Mouse (Mus musculus) heart, embryonic 14.5 days (tissue): ENCODE measurements around the gene Acbd7. TPM values are rescaled to one million over a fixed set of nuclear protein-coding genes. Genes with fewer than 3 reads are reported as not detected.

Experiments
- ATAC-seq: fragments of 200-750 bp; cut with Nextera tagmentation; 2 replicates; pipeline ENCODE4 v1.8.0; 2017; ENCODE audit warnings: low read depth, moderate TSS enrichment; ENCODE audit not compliant: insufficient number of reproducible peaks, insufficient read depth, low FRiP score
- H3K27ac ChIP-seq, 2 experiments: fragments of 200-500 bp in 1 of 2; fragments of 300-500 bp in 1 of 2; sonication (generic) in 1 of 2; replicated peaks in 1 of 2; 2 replicates each; pipeline ENCODE4 v1.5.1; 2012 to 2014; ENCODE audit warnings: low read depth in 2 of 2, low read length in 2 of 2, control low read depth in 1 of 2, mild to moderate bottlenecking in 1 of 2, mixed read lengths in 1 of 2; ENCODE audit not compliant: control insufficient read depth in 1 of 2, insufficient read depth in 1 of 2
- H3K27me3 ChIP-seq: fragments of 300-500 bp; sonication (generic); 2 replicates; pipeline ENCODE4 v1.6.1; 2014; ENCODE audit warnings: mild to moderate bottlenecking, low read length, control low read depth; ENCODE audit not compliant: control insufficient read depth, insufficient read depth
- H3K36me3 ChIP-seq: fragments of 300-500 bp; sonication (generic); 2 replicates; pipeline ENCODE4 v1.6.1; 2014; ENCODE audit warnings: mild to moderate bottlenecking, control low read depth, low read length, mixed read lengths; ENCODE audit not compliant: control insufficient read depth, insufficient read depth
- H3K4me1 ChIP-seq, 2 experiments: fragments of 200-500 bp in 1 of 2; fragments of 300-500 bp in 1 of 2; sonication (generic) in 1 of 2; 2 replicates each; pipeline ENCODE4 v1.6.1; 2012 to 2014; ENCODE audit warnings: low read length in 2 of 2, control low read depth in 1 of 2, mixed read lengths in 1 of 2; ENCODE audit not compliant: control insufficient read depth in 2 of 2, insufficient read depth in 2 of 2
- H3K4me2 ChIP-seq: fragments of 300-500 bp; sonication (generic); 2 replicates; pipeline ENCODE4 v1.6.1; 2014; ENCODE audit warnings: mild to moderate bottlenecking, low read length
- H3K4me3 ChIP-seq, 2 experiments: fragments of 200-500 bp in 1 of 2; fragments of 300-500 bp in 1 of 2; sonication (generic) in 1 of 2; 2 replicates each; pipeline ENCODE4 v1.5.1; 2012 to 2014; ENCODE audit warnings: low read length in 2 of 2, mild to moderate bottlenecking in 2 of 2, control low read depth in 1 of 2, low read depth in 1 of 2, moderate library complexity in 1 of 2; ENCODE audit not compliant: control insufficient read depth in 1 of 2, insufficient read depth in 1 of 2
- H3K9ac ChIP-seq: fragments of 300-500 bp; sonication (generic); 2 replicates; pipeline ENCODE4 v1.6.1; 2014; ENCODE audit warnings: mild to moderate bottlenecking, low read length
- H3K9me3 ChIP-seq: fragments of 300-500 bp; sonication (generic); 2 replicates; pipeline ENCODE4 v1.6.1; 2016; ENCODE audit warnings: low read length, control low read depth; ENCODE audit not compliant: control insufficient read depth
- WGBS: fragments of 180-500 bp; shearing (Covaris S2); extraction: QIAGEN DNeasy Blood & Tissue Kit; methylation state at CpG from one replicate; pipeline ENCODE4 v1.1.7; 2014; 5-methylcytosine and 5-hydroxymethylcytosine counted together
- polyA plus RNA-seq: library from polyadenylated mRNA; unstranded; fragments of >200 nt; fragmentation: Nextera tagmentation; extraction: Ambion mirVana; gene quantifications from 2 replicates; pipeline ENCODE4 v1.2.1, GENCODE M21; 2014

Acbd7 gene
- 0.70 and 0.85 TPM in 2 replicates for polyA plus RNA-seq

- peak within 1 kb of the TSS; percentile 44 for H3K9ac ChIP-seq
- peak within 1 kb of the TSS; percentile 30 to 36 for H3K4me3 ChIP-seq
- no peak for ATAC-seq
- H3K27me3 ChIP-seq: peaks cover 3% of the 10 kb centered on the region; the same call in 1 of the 2 replicates
- H3K36me3 ChIP-seq: no peaks in the 10 kb centered on the region
- peak within 1 kb of the TSS; percentile 68 for H3K4me2 ChIP-seq
- H3K4me1 ChIP-seq: peaks cover 6 to 13% of the 10 kb centered on the region in 2 experiments
- H3K27ac ChIP-seq: no peak within 1 kb of the TSS
- H3K9me3 ChIP-seq: no peaks in the 10 kb centered on the region
- 6% methylated on average over 20 of the region's 20 CpGs for WGBS
Measured at GRCm38 (mm10) chr2:3335611-3336301, at the start of gene Acbd7. Gene Acbd7 (plus strand): TSS chr2:3336168.

DNA sequence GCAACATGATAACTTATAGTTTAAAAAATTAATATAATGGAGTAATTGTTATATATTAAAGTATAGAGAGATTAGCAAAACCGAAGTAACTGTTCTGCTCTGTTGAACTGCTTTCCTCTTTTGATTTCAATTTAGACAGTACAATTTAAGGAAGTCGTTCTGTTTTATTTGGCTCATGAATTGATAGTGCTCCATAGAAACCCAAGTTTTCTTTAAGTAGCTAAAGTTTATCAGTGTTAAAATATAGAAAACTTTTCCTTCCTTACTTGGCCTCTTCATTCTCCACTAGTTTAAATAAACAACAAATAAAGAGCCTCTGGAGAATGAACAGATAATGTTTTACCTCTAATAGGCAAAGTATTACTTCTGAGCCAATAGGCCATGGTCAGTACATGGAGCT, 49.7 kb upstream of the Acbd7 start:
- peak overlapping the region in 1 of 2 experiments; percentile 98; a peak in 1 of 4 replicates for H3K4me3 ChIP-seq
- H3K4me1 ChIP-seq: peaks cover 6 to 20% of the 10 kb centered on the region in 2 experiments
- no peak overlapping the region for H3K9ac ChIP-seq
- H3K27ac ChIP-seq: no peak overlapping the region
- WGBS: 65% methylated on average over 2 of the region's 2 CpGs
- no peak for ATAC-seq
- H3K36me3 ChIP-seq: no peaks in the 10 kb centered on the region
- H3K27me3 ChIP-seq: no peaks in the 10 kb centered on the region
- no peaks in the 10 kb centered on the region for H3K9me3 ChIP-seq
- peak overlapping the region; percentile 78; the same call in 1 of the 2 replicates for H3K4me2 ChIP-seq

DNA sequence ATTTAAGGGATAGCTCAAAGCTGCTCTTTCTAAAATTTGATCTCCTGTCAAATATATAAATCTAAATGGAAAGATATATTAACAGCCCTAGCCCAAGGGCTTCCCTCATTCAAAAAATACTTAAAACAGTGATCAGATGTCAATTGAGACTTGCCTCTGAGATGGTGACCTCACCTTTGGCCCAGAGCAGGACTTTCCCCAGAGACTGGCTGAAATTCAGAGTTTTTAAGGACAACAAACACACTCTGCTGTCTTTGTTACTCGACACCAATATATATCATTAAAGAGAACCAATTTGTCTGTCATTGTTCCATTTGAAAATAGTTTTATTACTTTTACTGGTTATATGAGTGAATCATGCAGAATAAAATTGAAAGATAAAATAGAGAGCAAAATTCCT, 46.4 kb upstream of the Acbd7 start:
- 84% methylated on average over 1 of the region's 1 CpGs for WGBS
- Histone ChIP-seq H3K4me3 (no peak overlapping the region), H3K36me3 (no peaks in the 10 kb centered on the region), H3K27ac (no peak overlapping the region), H3K9me3 (no peaks in the 10 kb centered on the region), H3K4me2 (no peak overlapping the region), H3K4me1 (peaks cover 0 to 13% of the 10 kb centered on the region in 2 experiments; a peak in 3 of 4 replicates), H3K9ac (no peak overlapping the region), H3K27me3 (no peaks in the 10 kb centered on the region)
- ATAC-seq: no peak

DNA sequence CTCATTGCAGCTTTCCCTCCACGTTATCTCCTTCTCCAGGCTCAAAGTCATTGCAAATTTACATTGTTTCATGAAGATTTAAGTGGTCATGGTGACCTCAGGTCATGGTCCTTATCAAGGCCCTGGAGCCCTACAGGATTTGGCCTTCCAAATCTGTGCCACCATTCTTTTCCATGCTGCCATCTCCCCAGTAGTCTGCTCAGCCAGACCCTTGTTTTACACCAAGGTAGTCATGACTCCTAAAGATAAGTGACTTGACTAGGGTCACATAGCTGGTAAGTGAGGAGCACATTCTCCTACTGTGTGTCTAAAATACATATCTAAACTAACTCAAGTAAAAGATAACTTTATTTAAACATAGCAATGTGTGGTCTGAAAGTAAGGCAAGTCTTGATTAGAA, 43.8 kb upstream of the Acbd7 start:
- 57% methylated on average over 1 of the region's 1 CpGs for WGBS
- Histone ChIP-seq H3K27ac (no peak overlapping the region), H3K4me2 (no peak overlapping the region), H3K9ac (no peak overlapping the region), H3K36me3 (no peaks in the 10 kb centered on the region), H3K27me3 (no peaks in the 10 kb centered on the region), H3K4me1 (no peaks in the 10 kb centered on the region; a peak in 1 of 4 replicates), H3K4me3 (no peak overlapping the region), H3K9me3 (no peaks in the 10 kb centered on the region)
- no peak for ATAC-seq

GRCm38 (mm10) chr2:3295826-3296225, 40.1 kb upstream of the Acbd7 start:
- H3K9ac ChIP-seq: no peak overlapping the region
- no peak overlapping the region for H3K4me2 ChIP-seq
- no peaks in the 10 kb centered on the region for H3K27me3 ChIP-seq
- H3K9me3 ChIP-seq: no peaks in the 10 kb centered on the region
- no peak for ATAC-seq
- no peak overlapping the region for H3K4me3 ChIP-seq
- no peak overlapping the region for H3K27ac ChIP-seq
- no peaks in the 10 kb centered on the region; a peak in 1 of 4 replicates for H3K4me1 ChIP-seq
- no peaks in the 10 kb centered on the region for H3K36me3 ChIP-seq
- WGBS: 89% methylated on average over 7 of the region's 7 CpGs

- Histone ChIP-seq H3K4me1 (no peaks in the 10 kb centered on the region), H3K27me3 (no peaks in the 10 kb centered on the region), H3K36me3 (peaks cover 26% of the 10 kb centered on the region), H3K9ac (no peak overlapping the region), H3K4me2 (no peak overlapping the region), H3K9me3 (no peaks in the 10 kb centered on the region), H3K27ac (no peak overlapping the region), H3K4me3 (no peak overlapping the region)
- 84% methylated on average over 3 of the region's 3 CpGs for WGBS
- no peak for ATAC-seq
Measured at GRCm38 (mm10) chr2:3305426-3306025, 30.4 kb upstream of the Acbd7 start.

GRCm38 (mm10) chr2:3323132-3323531, 12.8 kb upstream of the Acbd7 start:
- H3K27ac ChIP-seq: no peak overlapping the region
- no peaks in the 10 kb centered on the region for H3K9me3 ChIP-seq
- no peak overlapping the region for H3K9ac ChIP-seq
- WGBS: 85% methylated on average over 2 of the region's 2 CpGs
- H3K4me1 ChIP-seq: no peaks in the 10 kb centered on the region
- H3K27me3 ChIP-seq: no peaks in the 10 kb centered on the region
- no peak overlapping the region for H3K4me2 ChIP-seq
- ATAC-seq: no peak
- H3K4me3 ChIP-seq: no peak overlapping the region
- peaks cover 87% of the 10 kb centered on the region for H3K36me3 ChIP-seq
